ENCODE assay signal across 9 mouse cellular contexts in genomic region chr14:87314999-87315732, GRCm38 (mm10).
DNase-seq lines count a peak whose midpoint lies in the region; ATAC-seq and TF ChIP-seq lines count a peak whose summit lies in the region.
"Had no signal": no experiment of that assay in that cellular context is flagged by ENCODE, and none has a peak within 500 bp of the region (broad histone marks: within the 10 kb centered on the region; RNA-seq: fewer than 3 reads in every experiment).

No protein-coding gene starts in this region.

- H3K9ac ChIP-seq in lung, postnatal 0 days (replicated peaks; ENCODE audit: low read depth) = no peak overlapping the region
- H3K9ac ChIP-seq: liver, embryonic 13.5 days had no signal

- no peaks in the 10 kb centered on the region for H3K9me3 ChIP-seq in lung, postnatal 0 days (ENCODE audit: low read length)
- H3K9me3 ChIP-seq: liver, embryonic 13.5 days had no signal

- H3K4me1 ChIP-seq in lung, postnatal 0 days (ENCODE audit: insufficient read depth, low read depth, low read length) = no peaks in the 10 kb centered on the region
- H3K4me1 ChIP-seq: liver, embryonic 13.5 days had no signal

- intact Hi-C loops in gastrocnemius, adult 2 months (cut with DNase I) = loop anchor here (5.0 kb wide), 1 partner anchor 137 kb away; no protein-coding TSS in a partner anchor
- intact Hi-C loops in gastrocnemius, postnatal 14 days (cut with DNase I; ENCODE audit: low total_unique reads) = loop anchor here (10.0 kb wide), 1 partner anchor 140 kb away; no protein-coding TSS in a partner anchor

- 30% methylated on average over 6 of the region's 6 CpGs for WGBS in lung, postnatal 0 days

- H3K36me3 ChIP-seq in lung, postnatal 0 days (ENCODE audit: insufficient read depth, low read length) = no peaks in the 10 kb centered on the region
- H3K36me3 ChIP-seq: liver, embryonic 13.5 days had no signal

- DNase-seq in gastrocnemius, adult 2 months = peak; percentile 20
- no peak for DNase-seq in gastrocnemius, postnatal 14 days
- DNase-seq in T-cell, adult 2 months (ENCODE audit: low spot score) = peak; percentile 25
- peak; percentile 33 to 73 for DNase-seq in cerebellum, postnatal 36 days
- peak; percentile 64 for DNase-seq in kidney, postnatal 4 days
- DNase-seq in lung, postnatal 0 days (ENCODE audit: low spot score) = peak; percentile 61
- peak; percentile 45 for DNase-seq in retina, postnatal 7 days (ENCODE audit: low read depth, low spot score)
- DNase-seq: liver, embryonic 13.5 days had no signal

- no peak for TF ChIP-seq EP300 in lung, postnatal 0 days (IDR thresholded peaks at IDR 0.05)

- no peak overlapping the region for H3K4me3 ChIP-seq in gastrocnemius, adult 2 months
- H3K4me3 ChIP-seq in lung, postnatal 0 days (ENCODE audit: low read depth, low read length) = no peak overlapping the region
- H3K4me3 ChIP-seq: liver, embryonic 13.5 days had no signal

- H3K4me2 ChIP-seq in lung, postnatal 0 days (replicated peaks; ENCODE audit: low read depth, low read length) = no peak overlapping the region
- H3K4me2 ChIP-seq: liver, embryonic 13.5 days had no signal

- peak; percentile 88 for TF ChIP-seq CTCF in gastrocnemius, adult 2 months (IDR thresholded peaks at IDR 0.05)
- peak; percentile 84 for TF ChIP-seq CTCF in lung, postnatal 0 days (IDR thresholded peaks at IDR 0.05)

- H3K27me3 ChIP-seq in lung, postnatal 0 days (replicated peaks; ENCODE audit: insufficient read depth, low read length) = no peaks in the 10 kb centered on the region
- H3K27me3 ChIP-seq: liver, embryonic 13.5 days had no signal

- ATAC-seq in granulocyte monocyte progenitor cell, adult 5-6 weeks (replicated peaks; ENCODE audit: poor library complexity, severe bottlenecking) = peak; percentile 89
- ATAC-seq in lung, postnatal 0 days = no peak

- no peak overlapping the region for H3K27ac ChIP-seq in gastrocnemius, adult 2 months
- H3K27ac ChIP-seq in lung, postnatal 0 days (ENCODE audit: low read length) = no peak overlapping the region
- H3K27ac ChIP-seq: liver, embryonic 13.5 days had no signal
